Mouse (Mus musculus) ES-E14 (cell line): ENCODE results near the gene Hnrnpk. TPM values are rescaled to one million over a fixed set of nuclear protein-coding genes. Genes with fewer than 3 reads are reported as not detected.
"Not testable (repeated sequence)": the region's sequence is repeated elsewhere in the genome, so short reads cannot be mapped to it uniquely, and the experiment has no call there.

Source experiments
- DNase-seq: peaks from one replicate; pipeline ENCODE4 v3.0.0-alpha.2; 2013; ENCODE audit warnings: low read depth, low spot score
- H3K27ac ChIP-seq: 2 replicates; pipeline ENCODE4 v1.5.1; 2012; ENCODE audit warnings: low read depth, mild to moderate bottlenecking, low read length, moderate library complexity, mixed read lengths; ENCODE audit not compliant: poor library complexity, insufficient read depth, severe bottlenecking
- H3K36me3 ChIP-seq: 2 replicates; pipeline ENCODE4 v1.6.1; 2012; ENCODE audit warnings: mild to moderate bottlenecking, low read length, moderate library complexity, mixed read lengths; ENCODE audit not compliant: control insufficient read depth, poor library complexity, insufficient read depth, severe bottlenecking
- H3K4me1 ChIP-seq, 2 experiments: fragments of 150-350 bp in 1 of 2; sonication (generic) in 1 of 2; 2 replicates each; pipeline ENCODE4 v1.6.1; 2012; ENCODE audit warnings: low read length in 2 of 2, mild to moderate bottlenecking in 1 of 2, mixed read lengths in 1 of 2; ENCODE audit not compliant: control insufficient read depth in 2 of 2, insufficient read depth in 2 of 2, poor library complexity in 1 of 2
- H3K4me3 ChIP-seq, 2 experiments: fragments of 150-350 bp in 1 of 2; sonication (generic) in 1 of 2; 2 replicates each; pipeline ENCODE4 v1.5.1; 2012; ENCODE audit warnings: low read length in 2 of 2, low read depth in 1 of 2, mild to moderate bottlenecking in 1 of 2, mixed read lengths in 1 of 2; ENCODE audit not compliant: insufficient read depth in 1 of 2, poor library complexity in 1 of 2, severe bottlenecking in 1 of 2
- H3K9ac ChIP-seq: 2 replicates; pipeline ENCODE4 v1.6.1; 2012; ENCODE audit warnings: low read depth, mild to moderate bottlenecking, low read length, mixed read lengths; ENCODE audit not compliant: poor library complexity, insufficient read depth, severe bottlenecking
- H3K9me3 ChIP-seq: fragments of 150-350 bp; sonication (generic); 2 replicates; pipeline ENCODE4 v1.6.1; 2012; ENCODE audit warnings: low read depth, mild to moderate bottlenecking, low read length; ENCODE audit not compliant: control insufficient read depth, insufficient read depth
- CHD2 ChIP-seq: IDR thresholded peaks from 2 replicates; pipeline ENCODE4 v1.6.1; 2014; ENCODE audit warnings: mild to moderate bottlenecking, low read depth, low read length, inconsistent platforms
- HCFC1 ChIP-seq: IDR thresholded peaks from 2 replicates; pipeline ENCODE4 v1.6.1; 2012; ENCODE audit warnings: low read length, inconsistent platforms, borderline replicate concordance; ENCODE audit not compliant: insufficient read depth
- MAFK ChIP-seq: IDR thresholded peaks from 2 replicates; pipeline ENCODE4 v1.6.1; 2014; ENCODE audit warnings: mild to moderate bottlenecking, low read depth, low read length, inconsistent platforms; ENCODE audit not compliant: insufficient read depth
- ZC3H11A ChIP-seq: IDR thresholded peaks from 2 replicates; pipeline ENCODE4 v1.6.1; 2012; ENCODE audit warnings: low read depth, mild to moderate bottlenecking, inconsistent platforms, low read length, borderline replicate concordance
- ZNF384 ChIP-seq: IDR thresholded peaks from 2 replicates; pipeline ENCODE4 v1.6.1; 2012; ENCODE audit warnings: low read depth, low read length, inconsistent platforms
- in situ Hi-C, 2 experiments: fragments of 600-800 bp; cut with MboI; formaldehyde crosslinking; loops; one replicate each; pipeline ENCODE4 v1.15.1; 2025; ENCODE audit warnings: low sequenced_read_pairs in 2 of 2, inconsistent platforms in 1 of 2; ENCODE audit not compliant: unreplicated experiment in 2 of 2
- total RNA-seq: library from RNA; depleted of rRNA; stranded (reverse); fragments of 300-350 nt; gene quantifications from 2 replicates; pipeline ENCODE4 v1.2.3, GENCODE M21; 2012

Hnrnpk gene
- total RNA-seq, 1 experiment: 704 TPM

DNA sequence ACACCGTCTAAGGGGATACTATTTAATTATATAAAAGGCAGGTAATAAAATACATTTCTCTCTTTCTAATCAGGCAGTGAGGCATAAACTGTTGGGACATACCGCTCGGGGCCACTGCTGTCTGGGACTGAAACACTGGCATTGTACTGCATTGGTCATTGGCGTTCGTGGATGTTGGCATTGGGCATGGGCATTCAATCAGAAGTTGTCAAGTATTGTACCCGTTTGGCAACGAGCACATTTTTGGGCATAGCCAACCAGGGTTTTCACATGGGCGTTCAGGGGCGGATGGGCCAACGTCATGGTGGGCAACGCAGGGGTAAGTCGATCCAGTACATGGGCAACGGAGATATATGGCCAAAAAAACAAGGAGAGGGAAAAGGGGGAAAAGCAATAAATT is 5.5 kb downstream of the Hnrnpk start:
- in situ Hi-C loops: no loop called here

DNA sequence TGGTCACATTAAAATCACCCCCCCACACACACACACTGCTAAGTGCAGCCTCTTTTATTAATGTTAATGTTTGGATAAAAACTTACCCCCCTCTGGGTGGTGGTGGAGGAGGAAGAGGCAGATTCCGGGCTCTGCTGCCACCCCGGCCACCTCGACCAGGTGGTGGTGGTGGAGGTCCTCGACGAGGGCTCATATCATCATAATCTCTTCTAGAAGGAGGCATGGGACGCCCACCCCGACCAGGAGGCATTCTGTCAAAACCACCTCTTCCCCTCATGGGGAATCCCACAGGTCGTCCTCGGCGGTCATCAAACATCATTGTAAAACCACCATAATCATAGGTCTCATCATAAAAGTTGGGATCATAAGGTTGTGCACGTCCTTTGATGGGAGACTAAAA is 8.8 kb downstream of the Hnrnpk start:
- peaks cover 36% of the 10 kb centered on the region for H3K36me3 ChIP-seq
- H3K27ac ChIP-seq, H3K4me1 ChIP-seq, H3K9ac ChIP-seq, H3K4me3 ChIP-seq, DNase-seq, in situ Hi-C loops, H3K9me3 ChIP-seq: not testable (repeated sequence)

More for the DNA sequence above, 5.5 kb downstream of the Hnrnpk start:
- H3K36me3 ChIP-seq: peaks cover 36% of the 10 kb centered on the region
- H3K4me1 ChIP-seq: no peaks in the 10 kb centered on the region
- H3K4me3 ChIP-seq: no peak overlapping the region
- TF ChIP-seq ZC3H11A (no peak), HCFC1 (no peak), MAFK (no peak), CHD2 (no peak), ZNF384 (no peak)
- H3K27ac ChIP-seq: no peak overlapping the region
- DNase-seq: no peak
- no peak overlapping the region for H3K9ac ChIP-seq
- no peaks in the 10 kb centered on the region for H3K9me3 ChIP-seq

DNA sequence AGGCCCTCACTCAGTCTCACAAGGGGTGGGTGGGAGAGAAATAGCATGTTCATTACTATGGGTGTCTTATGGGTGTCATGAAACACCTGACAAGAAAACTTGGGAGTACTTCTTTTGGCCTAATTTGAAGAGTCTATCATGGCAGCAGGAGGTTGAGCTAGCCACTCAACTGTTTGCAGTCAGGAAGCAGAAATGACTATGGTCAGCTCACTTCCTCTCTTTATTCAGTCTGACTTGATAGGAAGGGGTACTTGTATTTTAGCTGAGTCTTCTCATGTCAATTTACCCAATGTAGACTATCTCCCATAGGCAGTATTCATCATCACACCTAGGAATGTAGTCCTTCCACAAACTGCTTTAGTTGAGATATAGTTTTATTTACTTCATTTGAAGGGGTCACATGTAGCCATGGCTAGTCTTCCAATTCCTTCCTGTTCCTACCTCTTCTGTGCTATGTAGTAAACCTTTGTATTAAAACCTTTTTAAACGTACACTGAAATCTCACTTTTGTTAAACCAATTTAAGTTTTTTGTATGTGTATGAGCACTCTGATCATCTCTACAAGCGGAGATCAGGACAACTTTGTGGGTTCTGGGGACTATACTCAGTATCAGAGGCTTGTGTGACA is 13.7 kb downstream of the Hnrnpk start:
- Histone ChIP-seq H3K9me3 (no peaks in the 10 kb centered on the region), H3K4me1 (no peaks in the 10 kb centered on the region), H3K4me3 (no peak overlapping the region), H3K27ac (no peak overlapping the region), H3K36me3 (peaks cover 12% of the 10 kb centered on the region), H3K9ac (no peak overlapping the region)
- TF ChIP-seq HCFC1 (no peak), CHD2 (no peak), MAFK (no peak), ZC3H11A (no peak), ZNF384 (no peak)
- in situ Hi-C loops: loop anchor here in 1 of 2 experiments (10.0 kb wide), 1 partner anchor 105 kb away; no protein-coding TSS in a partner anchor
- no peak for DNase-seq

GRCm38 (mm10) chr13:58388379-58388778 is 14.8 kb downstream of the Hnrnpk start:
- in situ Hi-C loops: loop anchor here in 1 of 2 experiments (10.0 kb wide), 1 partner anchor 104 kb away; no protein-coding TSS in a partner anchor
- peaks cover 5% of the 10 kb centered on the region; the same call in 1 of the 2 replicates for H3K36me3 ChIP-seq
- H3K9me3 ChIP-seq: no peaks in the 10 kb centered on the region
- TF ChIP-seq ZC3H11A (no peak), MAFK (no peak), CHD2 (no peak), ZNF384 (no peak)
- no peak overlapping the region for H3K4me3 ChIP-seq
- no peaks in the 10 kb centered on the region for H3K4me1 ChIP-seq
- H3K9ac ChIP-seq: no peak overlapping the region
- DNase-seq: no peak
- H3K27ac ChIP-seq: no peak overlapping the region

- TF ChIP-seq HCFC1: no peak
- peak; percentile 8; the same call in 1 of the 2 replicates for TF ChIP-seq CHD2
- Histone ChIP-seq H3K27ac (no peak overlapping the region), H3K4me3 (no peak overlapping the region), H3K9me3 (no peaks in the 10 kb centered on the region), H3K4me1 (no peaks in the 10 kb centered on the region), H3K36me3 (peaks cover 5% of the 10 kb centered on the region; the same call in 1 of the 2 replicates), H3K9ac (no peak overlapping the region)
- in situ Hi-C loops: loop anchor here in 1 of 2 experiments (10.0 kb wide), 1 partner anchor 103 kb away; no protein-coding TSS in a partner anchor
- DNase-seq: peak; percentile 73
Measured at GRCm38 (mm10) chr13:58387948-58388347, 15.2 kb downstream of the Hnrnpk start.
